In genomic region chr9:17484701-17485422, GRCm38 (mm10) we compare ENCODE assay signal across 15 mouse cellular contexts.
DNase-seq lines count a peak whose midpoint lies in the region; ATAC-seq lines count a peak whose summit lies in the region.
"Had no signal": no experiment of that assay in that cellular context is flagged by ENCODE, and none has a peak within 500 bp of the region (broad histone marks: within the 10 kb centered on the region; RNA-seq: fewer than 3 reads in every experiment).

No protein-coding gene starts in this region.

- ATAC-seq in hindbrain, embryonic 15.5 days (ENCODE audit: low FRiP score, low read depth): peak; percentile 45; the same call in 1 of the 2 replicates
- ATAC-seq: inflammation-experienced regulatory T-cells, adult 6 months had no signal

- no peak overlapping the region for H3K4me2 ChIP-seq in hindbrain, embryonic 15.5 days
- H3K4me2 ChIP-seq: lung, embryonic 15.5 days had no signal

- H3K27ac ChIP-seq in hindbrain, embryonic 15.5 days (replicated peaks): no peak overlapping the region
- no peak overlapping the region for H3K27ac ChIP-seq in hindbrain, embryonic 10.5 days
- H3K27ac ChIP-seq: gastrocnemius, adult 2 months; heart, embryonic 10.5 days; lung, embryonic 15.5 days had no signal

- H3K9ac ChIP-seq in hindbrain, embryonic 15.5 days: no peak overlapping the region
- H3K9ac ChIP-seq: lung, embryonic 15.5 days had no signal

- H3K4me3 ChIP-seq in hindbrain, embryonic 15.5 days: no peak overlapping the region
- H3K4me3 ChIP-seq in hindbrain, embryonic 10.5 days: no peak overlapping the region
- H3K4me3 ChIP-seq: gastrocnemius, adult 2 months; heart, embryonic 10.5 days; lung, embryonic 15.5 days; myocyte had no signal

- H3K9me3 ChIP-seq in hindbrain, embryonic 15.5 days: no peaks in the 10 kb centered on the region
- H3K9me3 ChIP-seq in hindbrain, embryonic 10.5 days: no peaks in the 10 kb centered on the region
- H3K9me3 ChIP-seq: heart, embryonic 10.5 days; lung, embryonic 15.5 days had no signal

- H3K36me3 ChIP-seq in hindbrain, embryonic 15.5 days: no peaks in the 10 kb centered on the region
- no peaks in the 10 kb centered on the region for H3K36me3 ChIP-seq in hindbrain, embryonic 10.5 days
- H3K36me3 ChIP-seq: heart, embryonic 10.5 days; lung, embryonic 15.5 days had no signal

- H3K4me1 ChIP-seq in hindbrain, embryonic 15.5 days (replicated peaks): no peaks in the 10 kb centered on the region
- H3K4me1 ChIP-seq in hindbrain, embryonic 10.5 days (replicated peaks): no peaks in the 10 kb centered on the region
- H3K4me1 ChIP-seq: heart, embryonic 10.5 days; lung, embryonic 15.5 days had no signal

- DNase-seq in hindbrain, embryonic 10.5 days (ENCODE audit: low spot score): no peak
- peak; percentile 45 to 69 for DNase-seq in right cerebral cortex, postnatal 10 days (ENCODE audit: low spot score in 2 of 2)
- DNase-seq in right cerebral cortex, postnatal 4 days: no peak
- peak; percentile 78 for DNase-seq in layer of hippocampus, adult 9-11 months
- DNase-seq in gastrocnemius, adult 8-10 months (ENCODE audit: low spot score in 2 of 2): no peak
- DNase-seq in kidney, postnatal 14 days: no peak
- DNase-seq in MN1 (ENCODE audit: low spot score): no peak
- DNase-seq: adrenal gland, postnatal 14 days; cerebellum, adult 18-20 months; gastrocnemius, adult 2 months had no signal

- H3K27me3 ChIP-seq in hindbrain, embryonic 15.5 days: no peaks in the 10 kb centered on the region
- no peaks in the 10 kb centered on the region for H3K27me3 ChIP-seq in hindbrain, embryonic 10.5 days (ENCODE audit: insufficient read depth, poor library complexity, severe bottlenecking)
- H3K27me3 ChIP-seq: lung, embryonic 15.5 days had no signal

- WGBS in hindbrain, embryonic 15.5 days: 61% methylated on average over 3 of the region's 3 CpGs
- WGBS in hindbrain, embryonic 10.5 days: 83% methylated on average over 3 of the region's 3 CpGs

Comparison
In these comparisons a context has a peak if more than half of its experiments do, and no peak if none do; other contexts are left out.
1. DNase-seq: peak in right cerebral cortex, postnatal 10 days (2 of 2) and layer of hippocampus, adult 9-11 months (single experiment); none in hindbrain, embryonic 10.5 days (single experiment), right cerebral cortex, postnatal 4 days (single experiment), gastrocnemius, adult 8-10 months (0 of 2), kidney, postnatal 14 days (single experiment) and MN1 (single experiment).